Mouse (Mus musculus): ENCODE data around the gene Tesk1. TPM values are rescaled to one million over a fixed set of nuclear protein-coding genes. Genes with fewer than 3 reads are reported as not detected.
"Not testable (repeated sequence)": the region's sequence is repeated elsewhere in the genome, so short reads cannot be mapped to it uniquely, and the experiment has no call there.

The Tesk1 gene
- polyA plus RNA-seq, 1 experiment: 40.4 TPM

DNA sequence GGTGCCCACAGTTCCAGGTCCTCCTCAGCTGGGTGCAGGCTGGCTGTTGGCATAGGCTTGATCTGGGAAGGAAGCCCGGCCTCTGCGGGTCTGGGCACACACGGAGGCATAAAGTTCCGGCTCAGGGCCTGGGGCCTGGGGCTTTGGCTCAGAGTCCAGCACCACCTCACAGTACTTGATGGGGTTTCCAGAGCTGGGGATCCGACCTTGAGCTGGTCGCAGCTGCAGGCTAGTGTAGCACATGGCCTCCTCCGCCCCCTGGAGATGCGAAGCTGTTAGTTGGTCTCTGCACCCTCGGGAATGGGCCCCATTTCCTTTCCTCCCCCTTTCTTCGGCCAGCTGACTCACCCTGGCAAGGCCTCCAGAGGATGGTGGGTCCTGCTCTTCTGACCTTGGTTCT, 40.9 kb downstream of the Tesk1 start:
- H3K27me3 ChIP-seq (ENCODE audit: control insufficient read depth, insufficient read depth, insufficient read length): no peaks in the 10 kb centered on the region
- H3K79me2 ChIP-seq (ENCODE audit: control insufficient read depth, insufficient read depth): no peaks in the 10 kb centered on the region
- H3K36me3 ChIP-seq (ENCODE audit: control insufficient read depth, insufficient read depth): no peaks in the 10 kb centered on the region
- H3ac ChIP-seq (ENCODE audit: control insufficient read depth, insufficient read length): no peak overlapping the region
- no peak for TF ChIP-seq TCF12 (IDR thresholded peaks at IDR 0.05; ENCODE audit: insufficient read depth, poor library complexity, severe bottlenecking)
- H3K4me3 ChIP-seq: no peak overlapping the region
- H3K4me2 ChIP-seq (ENCODE audit: low read depth): no peak overlapping the region

DNA sequence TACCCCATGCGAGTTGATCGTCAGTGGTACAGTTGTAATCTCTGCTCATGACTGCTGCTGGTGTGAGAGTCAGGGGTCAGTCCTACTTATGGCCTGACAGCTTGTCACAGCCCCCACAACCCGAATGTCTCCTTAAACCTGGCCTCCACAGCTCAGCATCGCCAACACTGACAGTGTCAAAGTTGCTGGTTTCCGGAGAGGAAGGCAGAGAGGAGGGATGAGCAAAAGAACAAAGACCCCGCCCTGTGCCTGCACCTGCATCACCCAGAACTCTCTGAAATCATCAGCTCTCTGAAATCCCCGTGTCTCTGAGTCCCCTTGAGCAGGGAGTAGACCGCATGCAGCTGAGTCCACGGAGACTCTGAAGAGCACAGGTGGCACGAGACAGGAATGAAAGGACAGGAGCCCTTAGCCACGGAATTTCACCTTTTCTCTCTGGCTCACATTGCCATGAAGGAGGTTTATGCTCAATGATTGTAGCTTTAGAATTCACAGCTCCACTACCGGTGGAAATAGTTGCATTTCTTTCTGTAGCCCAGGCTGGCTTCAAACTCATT, 41.9 kb downstream of the Tesk1 start, which contains the start of gene Sit1:
Sit1 (minus strand) TSS at position 200 of the 557 bp plus-strand sequence.
- Histone ChIP-seq H3K27me3 (ENCODE audit: control insufficient read depth, insufficient read depth, insufficient read length) (no peaks in the 10 kb centered on the region), H3K4me3 (no peak within 1 kb of the TSS), H3K79me2 (ENCODE audit: control insufficient read depth, insufficient read depth) (no peaks in the 10 kb centered on the region), H3K4me2 (ENCODE audit: low read depth) (no peak within 1 kb of the TSS), H3ac (ENCODE audit: control insufficient read depth, insufficient read length) (no peak within 1 kb of the TSS), H3K36me3 (ENCODE audit: control insufficient read depth, insufficient read depth) (no peaks in the 10 kb centered on the region)
- TF ChIP-seq POLR2A (IDR thresholded peaks at IDR 0.05; ENCODE audit: insufficient read length, low read depth) (no peak), CEBPB (IDR thresholded peaks at IDR 0.05; ENCODE audit: insufficient read depth, poor library complexity, severe bottlenecking) (no peak), TCF12 (IDR thresholded peaks at IDR 0.05; ENCODE audit: insufficient read depth, poor library complexity, severe bottlenecking) (no peak), MYOD1 (IDR thresholded peaks at IDR 0.05; ENCODE audit: control insufficient read depth in 1 of 3, insufficient read length in 2 of 3, low read depth in 2 of 3) (no peak), E2F4 (IDR thresholded peaks at IDR 0.05; ENCODE audit: insufficient read depth) (no peak), POLR2AphosphoS2 (IDR thresholded peaks at IDR 0.05; ENCODE audit: insufficient read length, low read depth) (no peak), MAX (IDR thresholded peaks at IDR 0.05; ENCODE audit: low read depth) (no peak), TCF3 (IDR thresholded peaks at IDR 0.05; ENCODE audit: insufficient read length, low read depth) (no peak), MYOG (IDR thresholded peaks at IDR 0.05; ENCODE audit: control insufficient read depth in 1 of 3, insufficient read depth in 1 of 3, insufficient read length in 2 of 3, low read depth in 2 of 3) (no peak), REST (IDR thresholded peaks at IDR 0.05; ENCODE audit: insufficient read depth, insufficient read length) (no peak), SRF (IDR thresholded peaks at IDR 0.05; ENCODE audit: control insufficient read depth, insufficient read length, low read depth) (no peak), USF1 (IDR thresholded peaks at IDR 0.05; ENCODE audit: low read depth) (no peak)

DNA sequence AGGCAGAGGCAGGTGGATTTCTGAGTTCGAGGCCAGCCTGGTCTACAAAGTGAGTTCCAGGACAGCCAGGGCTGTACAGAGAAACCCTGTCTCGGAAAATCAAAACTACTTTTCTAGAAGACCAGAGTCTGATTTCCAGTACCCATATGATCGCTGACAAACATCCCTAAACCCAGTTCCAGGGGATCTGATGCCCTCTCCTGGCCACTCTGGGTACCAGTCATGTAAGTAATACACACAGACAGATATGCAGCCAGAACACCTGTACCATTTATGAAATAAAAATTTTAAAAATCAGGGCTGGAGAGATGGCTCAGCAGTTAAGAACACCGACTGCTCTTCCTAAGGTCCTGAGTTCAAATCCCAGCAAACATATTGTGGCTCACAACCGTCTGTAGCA, 43.9 kb downstream of the Tesk1 start:
- not testable (repeated sequence) for H3K4me3 ChIP-seq; H3ac ChIP-seq (ENCODE audit: control insufficient read depth, insufficient read length); H3K27me3 ChIP-seq (ENCODE audit: control insufficient read depth, insufficient read depth, insufficient read length); H3K79me2 ChIP-seq (ENCODE audit: control insufficient read depth, insufficient read depth); H3K36me3 ChIP-seq (ENCODE audit: control insufficient read depth, insufficient read depth); H3K4me2 ChIP-seq (ENCODE audit: low read depth)

DNA sequence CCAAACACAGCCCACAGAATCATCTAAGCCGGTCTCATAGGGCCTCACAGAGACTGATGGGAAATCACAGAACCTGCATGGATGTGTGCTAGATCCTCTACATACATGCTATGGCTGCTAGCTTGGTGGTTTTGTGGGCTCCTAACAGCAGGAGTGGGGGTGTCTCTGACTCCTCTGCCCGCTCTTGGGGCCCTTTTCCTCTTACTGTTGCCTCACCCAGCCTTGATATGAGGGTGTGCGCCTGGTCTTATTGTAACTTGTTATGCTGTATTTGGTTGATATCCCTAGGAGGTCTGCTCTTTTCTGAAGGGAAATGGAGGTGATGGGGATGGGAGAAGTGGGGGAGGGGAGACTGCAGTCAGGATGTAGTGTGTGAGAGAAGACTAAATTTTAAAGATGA, 47.9 kb downstream of the Tesk1 start:
- no peak for TF ChIP-seq MYOD1 (IDR thresholded peaks at IDR 0.05; ENCODE audit: control insufficient read depth in 1 of 3, insufficient read length in 2 of 3, low read depth in 2 of 3)
- no peak for TF ChIP-seq SRF (IDR thresholded peaks at IDR 0.05; ENCODE audit: control insufficient read depth, insufficient read length, low read depth)
- TF ChIP-seq CEBPB (IDR thresholded peaks at IDR 0.05; ENCODE audit: insufficient read depth, poor library complexity, severe bottlenecking): no peak
- no peak for TF ChIP-seq MYOG (IDR thresholded peaks at IDR 0.05; ENCODE audit: control insufficient read depth in 1 of 3, insufficient read depth in 1 of 3, insufficient read length in 2 of 3, low read depth in 2 of 3)
- no peak for TF ChIP-seq MAX (IDR thresholded peaks at IDR 0.05; ENCODE audit: low read depth)
- no peak for TF ChIP-seq POLR2A (IDR thresholded peaks at IDR 0.05; ENCODE audit: insufficient read length, low read depth)
- no peak for TF ChIP-seq TCF3 (IDR thresholded peaks at IDR 0.05; ENCODE audit: insufficient read length, low read depth)
- TF ChIP-seq E2F4 (IDR thresholded peaks at IDR 0.05; ENCODE audit: insufficient read depth): no peak
- no peak for TF ChIP-seq REST (IDR thresholded peaks at IDR 0.05; ENCODE audit: insufficient read depth, insufficient read length)
- TF ChIP-seq USF1 (IDR thresholded peaks at IDR 0.05; ENCODE audit: low read depth): no peak
- Histone ChIP-seq H3K27me3 (ENCODE audit: control insufficient read depth, insufficient read depth, insufficient read length) (no peaks in the 10 kb centered on the region), H3K4me3 (no peak overlapping the region), H3ac (ENCODE audit: control insufficient read depth, insufficient read length) (no peak overlapping the region), H3K4me2 (ENCODE audit: low read depth) (no peak overlapping the region), H3K79me2 (ENCODE audit: control insufficient read depth, insufficient read depth) (no peaks in the 10 kb centered on the region), H3K36me3 (ENCODE audit: control insufficient read depth, insufficient read depth) (no peaks in the 10 kb centered on the region)

DNA sequence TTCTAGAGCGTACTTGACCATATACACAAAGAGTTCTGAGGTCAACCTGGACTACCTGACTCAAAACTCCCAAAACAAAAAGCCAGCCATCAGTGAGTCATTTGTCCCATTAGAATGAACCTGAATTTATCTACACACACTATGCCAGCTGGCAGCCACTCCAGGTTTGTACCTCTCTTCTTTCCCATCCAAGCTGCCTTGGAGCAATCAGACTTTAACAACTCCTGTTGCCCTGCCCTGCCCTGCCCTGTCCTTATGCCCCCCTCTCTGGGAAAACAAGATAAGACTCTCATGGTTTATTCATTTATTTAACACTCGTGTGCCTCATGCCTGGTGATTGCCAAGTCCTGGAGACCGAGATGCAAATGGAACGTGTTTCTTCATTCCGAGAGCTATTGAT, 49.1 kb downstream of the Tesk1 start:
- H3ac ChIP-seq (ENCODE audit: control insufficient read depth, insufficient read length): no peak overlapping the region
- no peaks in the 10 kb centered on the region for H3K79me2 ChIP-seq (ENCODE audit: control insufficient read depth, insufficient read depth)
- H3K36me3 ChIP-seq (ENCODE audit: control insufficient read depth, insufficient read depth): peaks cover 4% of the 10 kb centered on the region
- TF ChIP-seq TCF3 (IDR thresholded peaks at IDR 0.05; ENCODE audit: insufficient read length, low read depth) (no peak), USF1 (IDR thresholded peaks at IDR 0.05; ENCODE audit: low read depth) (no peak), REST (IDR thresholded peaks at IDR 0.05; ENCODE audit: insufficient read depth, insufficient read length) (no peak), CEBPB (IDR thresholded peaks at IDR 0.05; ENCODE audit: insufficient read depth, poor library complexity, severe bottlenecking) (no peak), POLR2AphosphoS2 (IDR thresholded peaks at IDR 0.05; ENCODE audit: insufficient read length, low read depth) (no peak), TCF12 (IDR thresholded peaks at IDR 0.05; ENCODE audit: insufficient read depth, poor library complexity, severe bottlenecking) (no peak), E2F4 (IDR thresholded peaks at IDR 0.05; ENCODE audit: insufficient read depth) (no peak), MYOG (IDR thresholded peaks at IDR 0.05; ENCODE audit: control insufficient read depth in 1 of 3, insufficient read depth in 1 of 3, insufficient read length in 2 of 3, low read depth in 2 of 3) (no peak), MAX (IDR thresholded peaks at IDR 0.05; ENCODE audit: low read depth) (no peak), MYOD1 (IDR thresholded peaks at IDR 0.05; ENCODE audit: control insufficient read depth in 1 of 3, insufficient read length in 2 of 3, low read depth in 2 of 3) (no peak), POLR2A (IDR thresholded peaks at IDR 0.05; ENCODE audit: insufficient read length, low read depth) (no peak), SRF (IDR thresholded peaks at IDR 0.05; ENCODE audit: control insufficient read depth, insufficient read length, low read depth) (no peak)
- no peak overlapping the region for H3K4me2 ChIP-seq (ENCODE audit: low read depth)
- no peaks in the 10 kb centered on the region for H3K27me3 ChIP-seq (ENCODE audit: control insufficient read depth, insufficient read depth, insufficient read length)
- no peak overlapping the region for H3K4me3 ChIP-seq

All from myocyte (in vitro differentiated cells).